Mouse (Mus musculus): ENCODE measurements at regions not wholly inside any gene's neighbourhood (a gene's known extent, or its start where the extent isn't known, plus 50 kb on each side); places are given as distances from the start of the nearest gene placed in this dataset.

DNA sequence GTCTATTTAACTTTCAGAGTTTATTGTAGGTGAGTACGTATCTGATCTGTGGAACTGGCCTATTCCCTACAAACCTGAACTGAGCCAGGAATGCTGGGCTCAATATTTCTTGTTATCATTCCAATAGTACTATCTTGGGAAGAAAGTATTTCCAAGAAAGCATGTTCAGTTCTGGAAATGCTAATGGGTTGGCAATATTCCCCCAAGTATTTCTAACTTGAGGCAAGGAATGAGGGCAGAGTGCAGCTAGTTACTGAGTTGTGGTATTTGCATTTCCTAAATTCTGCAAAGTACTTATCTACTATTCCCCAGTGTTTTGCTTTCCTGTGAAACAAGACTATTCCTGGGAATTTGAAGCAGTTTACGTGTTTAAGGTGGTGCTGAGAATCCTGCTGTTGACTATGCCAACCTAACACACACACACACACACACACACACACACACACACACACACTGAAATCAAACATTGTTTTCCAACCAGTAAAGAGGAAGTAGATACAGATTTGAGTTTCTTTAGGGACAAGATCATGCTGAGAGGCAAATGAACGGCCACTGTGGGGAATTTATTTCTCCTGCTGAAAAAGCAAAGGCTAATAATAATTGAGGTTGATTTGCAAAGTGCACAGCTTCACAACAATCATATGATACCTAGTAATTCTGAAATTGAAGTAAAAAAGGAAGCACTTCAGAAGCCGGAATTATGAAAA, 1248.4 kb upstream of the Zeb2 start:
- no peak for DNase-seq (ENCODE audit: low read depth in 1 of 2, low spot score in 2 of 2)

DNA sequence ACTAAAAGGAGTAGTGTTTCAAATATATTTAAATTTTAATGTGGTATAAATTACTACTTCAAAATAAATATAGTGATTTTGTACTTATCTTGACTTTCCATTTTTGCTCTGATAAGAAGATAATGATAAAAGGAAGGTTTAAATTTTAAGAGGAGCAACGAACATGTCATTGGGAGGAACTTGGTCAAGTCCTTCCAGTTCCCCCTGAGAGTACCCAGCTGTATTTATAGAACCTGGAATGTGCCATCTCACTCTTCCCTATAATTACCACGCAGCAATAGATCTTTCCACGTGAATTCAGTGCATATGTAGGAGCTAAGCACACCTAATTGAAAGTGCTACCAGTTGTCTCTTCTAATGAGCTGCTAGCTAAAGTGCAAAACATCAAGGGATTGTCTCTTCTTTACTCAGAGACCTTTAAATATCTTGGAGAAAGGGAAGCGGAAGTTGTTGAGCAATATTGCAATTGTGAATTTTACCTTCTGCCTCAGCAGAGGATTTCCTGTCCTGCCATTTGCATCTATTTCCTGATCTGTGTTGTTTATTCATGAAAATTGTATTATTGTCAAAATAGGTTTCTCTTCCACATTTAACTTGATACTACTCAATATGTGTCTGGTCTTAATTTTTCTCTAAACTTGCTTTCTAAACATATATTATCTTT, 1243.0 kb upstream of the Zeb2 start:
- no peak for DNase-seq (ENCODE audit: low read depth in 1 of 2, low spot score in 2 of 2)

DNA sequence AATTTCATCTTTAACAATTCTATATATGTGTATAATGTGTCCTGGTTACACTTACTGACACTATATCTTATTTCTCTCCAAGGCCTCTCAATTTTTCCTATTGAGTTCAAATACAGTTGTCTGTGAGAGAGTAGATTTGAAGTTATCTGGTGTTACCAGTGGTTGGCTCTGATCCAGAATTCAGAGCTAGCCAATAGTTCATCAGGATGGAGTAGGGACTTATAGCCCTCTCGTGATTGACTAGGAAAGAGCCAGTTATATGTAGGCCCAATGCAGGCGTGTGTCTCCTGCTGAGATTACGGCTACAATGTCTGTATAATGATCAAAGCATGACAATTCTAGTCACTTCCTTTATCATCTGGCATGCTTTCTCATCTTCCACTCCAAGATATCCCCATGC, 1241.0 kb upstream of the Zeb2 start:
- DNase-seq (ENCODE audit: low read depth in 1 of 2, low spot score in 2 of 2), result no peak

DNA sequence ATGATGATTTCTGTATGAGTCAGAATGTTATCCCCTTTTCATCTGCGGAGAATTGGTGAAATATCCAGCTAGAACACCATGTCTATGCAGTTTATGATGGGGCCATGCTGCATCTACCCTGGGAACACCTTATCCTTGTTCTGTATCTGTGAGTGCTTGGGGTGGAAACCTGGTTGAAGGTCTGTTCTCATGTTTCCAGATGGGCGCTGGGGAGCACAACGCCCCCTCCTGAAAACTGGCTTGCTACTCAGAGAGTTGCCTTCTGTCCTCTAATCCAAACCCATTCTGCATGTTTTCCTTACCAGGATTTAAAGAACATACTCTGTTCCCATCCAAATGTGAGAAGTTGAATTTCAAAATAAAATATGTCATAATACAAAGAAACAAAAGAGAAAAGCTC, 1239.5 kb upstream of the Zeb2 start:
- no peak for DNase-seq (ENCODE audit: low read depth in 1 of 2, low spot score in 2 of 2)

DNA sequence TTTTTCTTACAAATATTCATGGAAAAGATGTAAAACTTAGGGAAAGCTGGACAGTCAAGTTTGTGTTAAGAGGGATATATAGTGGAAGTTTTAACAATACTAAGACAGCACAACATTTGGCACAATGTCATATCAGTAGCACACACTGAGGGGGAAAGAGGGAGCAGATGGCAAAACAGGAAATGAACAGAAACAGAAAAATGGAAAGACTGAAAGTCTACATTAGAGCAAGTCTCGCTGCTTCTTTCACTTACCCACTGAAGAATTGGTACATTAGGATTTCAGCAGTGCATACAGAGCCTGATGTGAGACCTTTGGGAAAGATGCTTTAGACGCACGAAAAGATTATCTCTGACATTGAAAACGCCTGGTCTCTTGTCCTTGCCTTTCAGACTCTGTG, 1223.5 kb upstream of the Zeb2 start:
- DNase-seq (ENCODE audit: low read depth in 1 of 2, low spot score in 2 of 2), result no peak

DNA sequence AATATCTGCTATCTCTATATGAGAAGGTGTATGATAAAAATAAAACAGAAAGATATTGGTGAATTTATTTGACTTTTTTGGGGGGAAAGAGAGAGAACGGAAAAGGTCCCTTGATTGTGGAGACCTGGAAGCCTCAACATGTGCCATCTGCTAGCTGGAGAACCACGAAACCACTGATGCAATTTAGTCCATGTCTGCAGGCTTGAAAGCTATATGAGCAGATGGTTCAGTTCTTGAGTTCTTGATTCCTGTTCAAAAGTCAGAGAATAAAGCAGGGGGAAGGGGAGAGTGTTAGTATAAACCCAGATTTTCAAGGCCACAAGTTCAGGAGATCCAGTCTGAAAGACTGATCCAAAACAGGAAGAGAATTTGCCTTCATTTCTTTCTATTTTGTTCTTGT, 1199.5 kb upstream of the Zeb2 start:
- DNase-seq (ENCODE audit: low read depth in 1 of 2, low spot score in 2 of 2), result no peak

DNA sequence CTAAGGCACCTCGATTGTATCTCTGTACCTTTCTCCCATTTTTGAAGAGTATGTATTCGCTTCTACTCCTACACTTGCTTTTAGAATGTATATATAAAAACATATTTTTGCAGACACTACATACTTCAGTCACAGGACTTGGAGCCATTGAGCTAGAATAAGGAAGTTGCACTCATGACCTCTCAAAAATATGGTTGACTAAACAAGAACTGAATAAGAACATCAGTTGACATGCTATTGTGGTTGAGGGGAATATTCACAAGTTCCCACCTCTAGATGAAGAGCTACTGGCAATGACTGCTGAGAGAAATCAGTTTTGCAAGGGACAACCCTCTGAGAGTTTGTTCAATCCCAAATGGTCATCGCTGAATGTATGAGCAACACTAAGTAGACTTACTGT, 1198.0 kb upstream of the Zeb2 start:
- DNase-seq (ENCODE audit: low read depth in 1 of 2, low spot score in 2 of 2), result no peak

DNA sequence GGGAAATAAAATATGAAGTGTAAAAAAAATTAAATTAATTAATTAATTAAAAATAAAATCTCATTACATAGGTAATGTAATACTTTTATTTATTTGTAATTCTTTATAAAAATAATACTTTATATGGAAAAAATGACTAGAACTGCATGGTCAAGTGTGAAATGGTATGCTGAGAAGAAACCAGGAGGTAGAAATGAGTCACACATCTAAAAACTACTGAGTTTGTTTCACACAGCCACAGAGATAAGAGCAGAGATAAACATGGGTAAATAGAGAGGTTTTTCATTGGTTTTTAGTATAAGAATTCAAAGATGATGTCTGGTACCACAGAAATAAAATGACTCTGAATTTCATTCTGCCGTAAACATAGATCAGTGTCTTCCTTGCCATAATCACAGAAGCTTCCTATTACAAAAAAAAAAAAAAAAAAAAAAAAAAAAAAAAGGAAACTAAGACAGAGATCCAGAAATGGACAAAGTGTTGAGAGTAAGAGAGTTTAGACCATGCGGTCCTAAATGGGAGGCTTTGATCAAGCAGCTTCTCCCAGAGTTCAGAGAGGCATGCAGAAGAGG, 1190.5 kb upstream of the Zeb2 start:
- DNase-seq (ENCODE audit: low read depth in 1 of 2, low spot score in 2 of 2), result no peak

DNA sequence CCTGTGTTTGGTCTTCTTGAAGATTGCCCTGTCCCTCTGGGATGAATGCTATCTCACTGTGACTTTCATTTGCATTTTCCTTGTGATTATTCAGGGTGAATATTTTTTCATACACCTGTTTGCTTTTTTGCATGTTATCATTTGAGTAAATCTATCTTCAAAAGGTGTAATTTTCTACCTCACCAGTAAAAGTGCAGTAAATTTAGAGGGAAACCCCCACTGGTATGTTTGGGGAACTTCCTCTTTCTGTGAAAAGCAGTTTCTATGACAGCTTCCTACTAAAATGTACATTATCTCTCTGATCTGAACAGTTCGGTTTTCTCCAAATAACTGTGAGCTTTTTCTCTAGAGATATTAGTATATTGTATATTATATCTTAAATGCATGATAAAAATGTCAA, 1185.4 kb upstream of the Zeb2 start:
- DNase-seq (ENCODE audit: low read depth in 1 of 2, low spot score in 2 of 2), result no peak

DNA sequence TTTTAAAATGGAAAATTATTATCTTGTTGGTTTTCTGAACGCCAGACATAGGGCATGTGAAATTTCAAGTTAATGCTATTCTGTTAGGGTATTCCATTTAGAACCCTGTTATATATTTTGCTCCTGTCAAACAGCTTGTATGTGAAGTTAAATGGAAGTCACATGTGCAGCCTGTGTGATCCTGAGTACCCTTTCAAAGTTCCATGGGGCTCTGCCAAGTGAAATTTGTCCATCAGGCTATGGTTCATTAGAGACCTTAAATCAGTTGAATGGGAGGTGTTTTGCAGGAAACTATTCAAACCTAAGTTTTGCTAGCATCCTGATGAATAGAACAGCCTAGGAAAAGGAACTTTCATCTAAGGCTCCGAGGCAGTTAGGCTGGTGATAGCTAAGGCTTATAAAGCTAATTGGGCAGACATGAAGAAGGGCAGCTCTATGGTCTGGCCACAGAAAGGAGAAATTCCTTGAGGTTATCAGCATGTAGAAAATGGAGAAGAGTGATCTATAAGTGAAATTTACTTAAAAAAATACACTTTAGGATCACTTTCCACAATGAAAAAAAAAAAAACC, 1180.2 kb upstream of the Zeb2 start:
- DNase-seq (ENCODE audit: low read depth in 1 of 2, low spot score in 2 of 2), result no peak

DNA sequence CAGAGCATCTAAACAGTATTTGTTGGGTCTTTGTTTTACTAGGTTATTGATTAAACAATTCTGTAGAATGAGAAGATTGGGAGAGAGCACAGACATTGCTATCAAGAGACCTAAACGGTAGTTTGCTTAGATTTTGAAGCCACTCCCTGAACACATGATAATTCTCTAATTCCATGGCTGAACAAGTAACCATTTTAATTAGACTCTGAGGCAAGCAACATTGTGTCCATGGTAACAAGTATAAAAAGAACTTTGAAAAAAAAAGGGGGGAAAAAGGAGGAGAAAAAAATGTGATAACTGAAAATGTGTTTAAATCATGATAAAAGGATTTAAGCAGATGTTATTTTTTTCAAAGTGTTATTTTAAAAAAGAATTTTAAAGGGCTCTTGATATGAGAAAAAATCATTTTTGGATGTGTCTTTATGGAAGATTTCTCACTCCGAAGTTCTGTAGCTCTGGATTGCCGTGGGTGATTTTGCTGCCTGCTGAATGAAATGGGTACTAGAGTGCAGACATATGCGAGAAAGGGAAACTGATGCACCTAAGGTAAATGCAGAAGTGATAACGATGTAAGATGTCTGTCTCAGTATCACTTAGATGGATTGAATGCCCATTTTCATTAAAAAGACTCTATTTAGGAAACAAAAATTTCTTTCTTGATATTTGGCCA, 1166.9 kb upstream of the Zeb2 start:
- no peak for DNase-seq (ENCODE audit: low read depth in 1 of 2, low spot score in 2 of 2)

DNA sequence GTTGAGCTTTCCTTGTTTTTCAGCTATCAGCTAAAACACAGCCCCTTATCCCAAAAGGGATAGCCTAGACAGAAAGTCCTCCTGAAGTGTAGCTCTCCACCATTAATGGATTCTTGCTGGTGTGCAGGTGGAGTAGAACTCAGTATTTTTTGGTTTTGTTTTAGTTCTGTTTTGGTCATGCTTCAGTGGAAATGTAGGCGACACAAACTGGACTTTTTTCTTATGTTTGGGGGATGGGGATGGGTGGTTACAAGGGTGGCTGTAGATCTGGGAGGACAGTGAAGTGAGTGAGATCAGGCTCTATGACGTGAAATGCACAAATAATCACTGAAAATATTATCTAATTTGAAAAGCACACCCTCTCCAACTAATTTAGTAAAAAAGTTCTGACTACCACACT, 1163.6 kb upstream of the Zeb2 start:
- no peak for DNase-seq (ENCODE audit: low read depth in 1 of 2, low spot score in 2 of 2)

DNA sequence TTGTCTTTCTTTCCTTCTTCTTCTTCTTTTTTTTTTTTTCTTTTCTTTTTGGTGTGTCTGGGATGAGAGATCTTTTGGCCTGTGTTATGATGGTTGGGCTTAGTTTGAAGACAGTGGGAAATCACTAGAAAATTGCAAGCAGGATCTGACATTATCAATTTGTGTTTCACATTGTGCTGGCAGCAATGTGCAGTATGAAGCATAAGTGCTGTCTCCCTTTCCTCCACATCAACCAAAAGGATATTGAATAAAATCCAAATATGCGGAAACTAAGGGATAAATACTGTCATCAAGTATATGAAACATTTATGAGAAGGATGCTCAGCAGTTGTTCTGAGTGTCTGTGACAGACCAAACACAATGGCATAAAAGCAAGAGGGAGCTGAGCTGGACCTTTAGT, 1144.4 kb upstream of the Zeb2 start:
- DNase-seq (ENCODE audit: low read depth in 1 of 2, low spot score in 2 of 2), result no peak

DNA sequence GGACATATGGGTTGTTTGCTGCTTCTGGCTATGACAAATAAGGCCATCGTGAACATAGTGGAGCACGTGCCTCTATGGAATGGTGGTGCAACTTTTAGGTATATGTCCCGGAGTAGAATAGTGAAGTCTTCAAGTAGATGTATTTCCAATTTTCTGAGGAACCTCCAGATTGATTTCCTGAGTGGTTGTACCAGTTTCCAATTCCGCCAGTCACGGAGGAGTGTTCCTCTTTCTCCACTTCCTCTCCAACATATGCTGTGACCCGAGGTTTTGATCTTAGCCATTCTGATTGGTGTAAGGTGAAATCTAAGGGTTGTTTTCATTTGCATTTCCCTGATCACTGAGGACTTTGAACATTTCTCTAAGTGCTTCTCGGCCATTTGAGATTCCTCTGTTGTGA, 1134.4 kb upstream of the Zeb2 start:
- no peak for DNase-seq (ENCODE audit: low read depth in 1 of 2, low spot score in 2 of 2)

DNA sequence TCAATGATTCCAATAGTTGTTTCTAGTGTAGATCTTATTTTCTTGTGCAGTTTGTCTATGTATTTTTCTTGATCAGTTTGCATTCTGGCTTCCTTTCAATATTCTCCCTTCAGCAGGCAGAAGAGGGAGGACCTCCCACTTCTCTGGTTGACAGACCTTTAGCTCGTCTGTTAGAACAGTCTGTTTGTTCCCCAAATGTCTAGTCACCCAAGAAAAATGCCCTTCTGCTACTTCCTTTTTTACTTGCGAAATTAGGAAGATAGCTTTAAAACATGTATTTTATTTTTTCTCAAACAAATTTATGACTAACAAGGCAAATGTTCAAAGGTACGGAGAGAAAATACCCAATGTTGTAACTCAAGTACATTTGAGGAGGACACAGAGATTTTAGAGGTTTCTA, 1128.5 kb upstream of the Zeb2 start:
- no peak for DNase-seq (ENCODE audit: low read depth in 1 of 2, low spot score in 2 of 2)

DNA sequence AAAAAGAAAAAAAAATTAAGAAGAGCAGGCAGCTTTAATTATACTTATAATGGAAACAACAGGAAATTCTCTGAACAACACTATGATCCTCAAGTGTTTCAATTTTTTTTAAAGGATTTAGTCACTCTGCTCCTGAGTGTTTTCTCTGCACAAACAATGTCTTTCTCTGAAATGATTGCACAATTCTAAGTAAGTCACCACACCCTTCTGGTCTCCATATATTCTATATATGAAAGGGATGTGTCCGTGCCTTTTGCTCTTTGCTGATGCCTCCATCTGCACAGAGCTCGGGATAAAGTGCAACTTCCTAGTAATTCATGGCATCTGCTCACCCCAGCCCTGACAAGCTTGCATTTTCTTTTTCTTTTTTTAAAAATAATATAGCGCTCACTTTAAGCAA, 1127.5 kb upstream of the Zeb2 start:
- no peak for DNase-seq (ENCODE audit: low read depth in 1 of 2, low spot score in 2 of 2)

DNA sequence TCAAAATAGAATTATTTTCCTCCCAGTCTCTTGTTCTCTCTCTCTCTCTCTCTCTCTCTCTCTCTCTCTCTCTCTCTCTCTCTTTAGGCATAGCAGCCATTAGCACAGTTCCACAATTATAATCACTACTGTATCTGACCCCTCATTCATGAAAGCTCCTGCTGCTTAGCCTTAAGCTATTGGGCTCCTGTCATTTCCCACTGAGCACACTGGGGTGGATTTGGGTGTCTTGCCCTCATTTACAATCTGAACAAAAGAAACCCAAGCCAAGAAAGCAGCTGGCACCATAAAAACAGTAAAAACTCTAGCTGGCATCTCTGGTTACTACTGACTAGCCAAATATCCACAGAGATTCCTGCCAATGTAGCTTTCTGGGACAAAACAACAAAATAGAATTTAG, 1125.6 kb upstream of the Zeb2 start:
- no peak for DNase-seq (ENCODE audit: low read depth in 1 of 2, low spot score in 2 of 2)

DNA sequence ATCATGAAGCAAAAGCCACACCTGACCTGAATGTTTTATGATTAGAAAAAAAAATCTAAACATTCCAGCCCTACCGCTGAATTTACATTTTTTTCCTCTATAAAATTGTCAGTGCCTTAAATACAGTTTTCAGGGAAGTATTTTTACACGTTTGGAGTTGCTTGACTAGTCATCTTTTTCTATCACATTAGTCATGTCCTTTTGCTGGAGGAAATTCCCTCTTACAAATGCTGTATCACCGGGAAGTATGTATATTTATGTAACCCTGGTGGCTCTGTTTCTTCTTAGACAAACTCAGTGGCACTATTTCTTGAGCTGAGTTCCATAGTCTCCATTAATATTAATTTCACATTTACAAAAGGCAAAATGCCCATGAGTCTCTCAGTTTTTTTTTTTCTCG, 1122.7 kb upstream of the Zeb2 start:
- DNase-seq (ENCODE audit: low read depth in 1 of 2, low spot score in 2 of 2), result no peak

DNA sequence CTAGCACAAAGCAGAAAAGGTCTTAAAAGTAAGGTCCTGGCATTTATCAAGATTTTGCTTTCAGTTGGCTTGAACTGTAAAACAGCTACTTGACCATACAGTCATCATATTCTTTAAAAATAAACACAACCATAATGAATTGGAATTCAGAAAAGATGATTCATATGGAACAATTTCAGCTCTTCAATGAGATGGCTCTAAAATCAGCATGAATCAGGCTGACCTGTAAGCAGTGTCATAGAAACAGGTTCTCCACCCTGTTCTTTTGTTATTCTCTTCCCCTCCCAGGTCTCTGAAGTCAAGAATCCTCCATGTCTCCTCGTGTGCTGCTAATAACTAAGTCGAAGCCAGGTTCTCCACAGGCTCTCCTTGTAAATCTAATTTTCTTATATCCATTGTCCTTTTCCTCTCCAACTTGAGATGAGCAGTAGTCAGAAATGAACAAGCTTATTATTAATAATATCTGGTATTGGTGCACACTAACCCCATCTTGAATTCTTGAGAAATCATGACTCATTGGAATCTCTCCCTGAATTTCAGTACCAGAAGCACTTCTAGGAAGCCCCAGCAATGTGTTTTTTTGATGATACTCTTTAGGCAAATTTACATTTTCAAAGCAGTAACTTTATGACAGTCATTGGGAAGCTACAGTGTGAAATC, 1113.7 kb upstream of the Zeb2 start:
- DNase-seq (ENCODE audit: low read depth in 1 of 2, low spot score in 2 of 2), result no peak

DNA sequence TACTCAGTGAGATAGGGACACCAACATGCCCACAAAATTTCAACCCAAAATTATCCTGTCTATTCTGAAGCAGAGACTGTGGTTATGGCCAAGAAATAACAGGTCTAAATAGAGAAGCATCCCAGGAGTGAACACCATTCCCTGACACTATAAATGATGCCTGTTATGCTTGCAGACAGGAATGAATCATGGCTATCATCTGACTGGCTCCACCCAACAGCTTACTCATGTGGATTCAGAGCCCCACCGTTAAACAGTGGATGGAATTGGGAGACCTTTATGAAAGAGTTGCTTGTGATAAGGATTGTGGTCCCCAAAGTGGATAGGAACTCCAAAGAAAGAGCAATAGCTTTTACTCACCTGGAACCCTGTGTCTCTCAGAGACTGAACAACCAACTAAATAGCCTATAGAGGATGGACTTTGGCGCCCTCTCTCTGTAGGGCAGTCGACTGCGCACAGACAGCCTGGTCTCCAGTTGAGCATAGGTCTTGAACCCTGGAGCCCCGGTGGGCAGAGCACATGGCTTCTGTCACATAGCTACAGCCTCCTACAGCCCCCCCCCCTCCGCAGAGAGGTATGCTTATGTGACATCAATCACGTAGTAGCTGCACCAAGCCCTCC, 1101.3 kb upstream of the Zeb2 start:
- no peak for DNase-seq (ENCODE audit: low read depth in 1 of 2, low spot score in 2 of 2)

DNA sequence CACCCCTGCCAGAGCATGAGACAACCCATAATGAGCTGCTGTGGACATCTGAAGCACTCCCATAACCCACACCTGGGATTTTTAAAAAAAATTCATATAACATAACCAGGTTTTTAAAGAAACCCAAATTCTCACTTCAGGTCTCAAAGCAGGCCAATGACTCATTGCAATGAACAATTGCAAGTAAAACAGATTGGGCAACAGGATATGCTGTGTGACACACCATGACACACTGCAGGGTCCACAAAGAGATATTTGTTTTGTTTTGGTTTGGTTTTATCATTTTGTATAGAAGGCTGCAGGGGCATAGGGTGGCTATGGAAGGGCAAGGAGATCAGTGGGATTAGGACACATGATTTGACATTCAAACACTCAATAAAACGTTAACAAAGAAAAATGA, 1082.1 kb upstream of the Zeb2 start:
- no peak for DNase-seq (ENCODE audit: low read depth in 1 of 2, low spot score in 2 of 2)
